Mouse (Mus musculus): ENCODE measurements around the gene Vmn1r40.

Vmn1r40 gene

DNA sequence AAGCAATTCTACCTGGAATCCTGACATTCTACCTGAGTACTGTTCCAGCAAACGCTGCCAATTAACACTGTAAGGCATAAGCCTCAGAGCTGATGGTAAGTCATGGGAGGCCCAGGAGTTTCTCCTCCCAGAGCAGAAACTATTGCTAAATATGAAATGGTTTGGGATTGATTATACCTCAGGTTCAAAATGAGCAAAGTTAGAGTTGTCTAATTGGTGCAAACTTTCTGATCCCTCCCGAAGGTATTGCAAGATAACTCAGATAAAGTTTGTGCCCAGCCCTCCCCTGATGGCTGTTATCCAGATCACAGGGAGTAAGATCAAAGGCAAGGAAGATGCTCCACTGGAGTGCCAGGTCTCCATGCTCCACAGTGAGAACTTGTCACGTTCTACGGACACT is at the start of gene Vmn1r40:
TSS of gene Vmn1r40 (plus strand) at position 301 of the 400 bp plus-strand sequence.
- no peak for DNase-seq (ENCODE audit: low spot score in 2 of 2)

DNA sequence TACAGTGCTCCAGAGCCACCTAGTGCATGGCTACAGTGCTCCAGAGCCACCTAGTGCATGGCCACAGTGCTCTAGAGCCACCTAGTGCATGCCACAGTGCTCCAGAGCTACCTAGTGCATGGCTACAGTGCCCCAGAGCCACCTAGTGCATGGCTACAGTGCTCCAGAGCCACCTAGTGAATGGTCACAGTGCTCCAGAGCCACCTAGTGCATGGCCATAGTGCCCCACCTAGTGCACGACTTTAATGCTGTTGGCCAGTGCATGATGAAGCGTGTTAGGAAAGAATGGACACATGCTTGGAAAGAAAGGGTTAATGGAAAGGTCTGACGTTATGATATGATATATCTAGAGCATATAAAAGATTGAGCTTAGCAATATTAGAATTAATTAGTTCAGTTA is 49.0 kb upstream of the Vmn1r40 start:
- no peak for DNase-seq (ENCODE audit: low spot score in 2 of 2)

- no peak for DNase-seq (ENCODE audit: low spot score in 2 of 2)
Observed at GRCm38 (mm10) chr6:89658931-89659330, 48.4 kb upstream of the Vmn1r40 start.

DNA sequence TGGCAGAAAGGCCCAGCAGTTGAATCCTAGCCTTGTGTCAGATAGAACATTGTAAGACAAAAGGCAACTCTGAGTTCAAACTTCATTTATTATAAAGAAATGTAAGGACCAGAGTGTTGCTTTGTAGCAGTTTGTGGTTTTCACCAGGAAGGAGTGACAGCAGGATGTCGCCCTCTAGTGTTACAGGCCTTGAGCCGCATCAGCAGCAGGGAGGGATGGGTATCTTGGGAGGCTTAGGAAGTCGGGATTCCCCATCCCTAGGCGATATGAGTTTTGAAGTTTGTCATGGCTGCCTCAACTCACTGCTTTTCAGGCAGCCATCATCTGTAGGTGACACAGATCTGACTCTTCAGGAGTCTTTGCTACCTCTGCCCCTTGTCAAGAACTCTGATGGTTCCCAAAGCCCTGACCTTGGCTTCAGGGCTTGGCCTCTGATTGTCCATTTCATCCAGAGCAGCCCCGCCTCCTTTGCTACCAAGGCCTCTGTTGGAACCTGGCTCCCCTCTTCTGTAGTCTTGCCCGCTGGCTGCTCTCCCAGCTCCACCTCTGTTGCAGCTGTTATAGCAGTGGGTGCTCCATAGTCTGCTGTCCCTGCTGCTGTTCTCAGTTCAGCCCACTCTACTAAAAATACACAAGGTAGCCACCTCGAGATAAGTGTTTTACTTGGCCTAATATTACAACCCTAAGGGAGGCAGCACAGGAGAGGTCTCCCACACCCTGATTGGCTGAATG is 47.5 kb upstream of the Vmn1r40 start:
- DNase-seq (ENCODE audit: low spot score in 2 of 2), result no peak

DNA sequence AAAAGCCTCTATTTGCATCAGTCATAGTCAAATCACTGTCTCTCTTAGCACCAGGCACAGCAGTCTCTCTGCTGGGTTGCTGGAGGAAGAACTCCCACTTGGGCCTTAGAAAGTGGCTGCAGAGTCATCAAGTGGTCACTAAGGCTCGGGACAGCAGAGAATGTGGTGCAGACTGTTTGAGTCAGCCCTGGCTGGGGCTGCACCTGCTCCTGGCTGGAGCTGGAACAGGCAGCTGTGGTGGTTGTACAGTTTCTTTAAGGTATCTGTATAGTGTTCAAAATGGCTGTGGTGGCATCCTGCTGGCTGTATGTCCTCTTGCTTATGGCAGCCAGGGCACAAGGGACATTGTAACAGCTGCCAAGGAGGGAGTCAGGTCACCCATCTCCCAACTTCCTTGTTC is 46.9 kb upstream of the Vmn1r40 start:
- DNase-seq (ENCODE audit: low spot score in 2 of 2), result no peak

DNA sequence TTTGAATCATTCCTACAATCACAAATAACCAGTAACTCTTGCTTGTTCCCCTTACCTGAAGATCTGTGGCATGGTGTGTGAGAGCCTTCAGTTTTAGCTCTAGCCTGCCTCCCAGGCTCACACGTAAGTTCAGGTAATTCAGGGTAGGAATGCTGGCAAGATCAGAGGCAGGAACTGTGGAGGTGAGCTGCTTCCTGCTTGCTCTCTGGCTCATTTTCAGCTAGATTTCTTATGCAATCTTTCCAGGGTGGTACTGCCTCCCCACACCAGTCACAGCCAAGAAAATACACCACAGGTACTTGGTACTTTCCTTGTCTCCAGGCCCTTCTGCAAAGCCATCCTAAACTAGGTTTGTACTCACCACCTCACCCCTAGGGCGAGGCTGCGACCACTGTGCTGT is 44.8 kb upstream of the Vmn1r40 start:
- DNase-seq (ENCODE audit: low spot score in 2 of 2), result no peak

DNA sequence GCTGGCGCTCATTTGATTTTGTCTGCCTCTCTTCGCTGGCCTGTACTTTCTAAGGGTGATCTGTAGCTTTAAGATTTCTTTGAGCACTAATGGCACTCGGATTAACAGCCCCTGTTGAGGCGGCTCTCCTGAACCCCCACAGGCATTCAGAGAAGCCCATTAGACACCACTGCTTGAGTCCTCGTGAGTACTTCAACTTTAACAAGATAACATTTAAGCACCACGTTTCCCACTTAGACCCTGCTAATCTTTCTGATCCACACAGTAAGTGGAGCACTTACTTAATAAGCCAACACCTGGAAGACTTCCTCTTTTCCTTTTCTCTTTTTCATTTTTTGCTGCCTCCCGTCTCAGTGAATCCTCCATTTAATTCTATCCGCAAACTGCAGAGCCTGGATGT is 42.2 kb upstream of the Vmn1r40 start:
- DNase-seq (ENCODE audit: low spot score in 2 of 2), result no peak

DNA sequence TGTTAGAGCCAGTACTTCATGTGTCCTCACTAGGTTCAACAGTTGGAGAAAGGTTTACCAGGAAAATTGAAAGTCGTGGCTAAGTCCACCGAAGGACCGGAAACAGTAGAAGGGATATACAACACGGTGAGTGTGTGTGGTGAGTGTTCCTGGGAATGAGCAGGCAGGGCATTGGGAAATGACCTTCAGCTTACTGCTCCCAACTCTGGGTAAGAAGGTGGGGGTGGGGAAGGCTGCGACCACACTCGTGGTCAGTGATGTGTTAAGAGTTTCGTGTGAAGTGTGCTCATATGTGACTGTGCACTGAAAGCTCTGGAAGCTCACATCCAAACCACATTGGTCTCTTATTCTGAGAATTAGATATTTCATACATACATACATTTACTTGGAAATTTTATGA is 41.7 kb upstream of the Vmn1r40 start:
- no peak for DNase-seq (ENCODE audit: low spot score in 2 of 2)

DNA sequence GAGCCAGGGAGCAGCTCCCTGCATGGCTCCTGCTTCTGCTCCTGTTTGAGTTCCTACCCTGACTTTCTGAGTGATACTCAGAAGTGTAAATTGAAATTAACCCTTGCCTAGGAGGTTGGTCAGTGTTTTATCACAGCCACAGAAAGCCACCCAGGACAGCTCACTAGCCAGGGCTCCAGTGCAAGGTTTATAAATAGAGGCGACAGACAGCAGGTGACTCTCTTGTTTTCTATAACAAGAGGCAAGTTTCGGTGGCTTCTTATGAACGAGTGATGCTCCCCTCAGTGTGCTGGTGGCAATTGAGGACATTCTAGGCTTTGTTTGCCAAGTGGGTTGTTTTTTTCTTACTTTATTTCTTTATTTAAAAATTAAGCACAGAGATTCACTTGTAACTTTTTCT is 40.4 kb upstream of the Vmn1r40 start:
- DNase-seq (ENCODE audit: low spot score in 2 of 2), result no peak

DNA sequence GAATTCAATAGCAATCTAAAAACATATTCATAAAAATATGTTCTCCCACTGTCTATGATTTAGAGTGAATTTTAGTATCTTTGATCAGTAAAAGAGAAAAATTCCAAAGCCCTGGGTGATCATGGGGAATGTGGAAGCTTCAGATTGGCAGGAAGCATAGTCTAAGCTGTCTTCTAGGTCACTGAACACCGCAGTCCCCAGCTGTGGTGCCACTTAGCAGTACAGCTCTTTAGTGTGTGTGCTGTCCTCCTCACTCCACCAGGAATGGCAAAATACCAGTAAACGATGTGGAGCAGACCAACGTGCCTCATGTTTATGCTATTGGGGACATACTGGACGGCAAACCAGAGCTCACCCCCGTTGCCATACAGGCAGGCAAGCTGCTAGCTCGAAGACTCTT is 37.8 kb upstream of the Vmn1r40 start:
- no peak for DNase-seq (ENCODE audit: low spot score in 2 of 2)

DNA sequence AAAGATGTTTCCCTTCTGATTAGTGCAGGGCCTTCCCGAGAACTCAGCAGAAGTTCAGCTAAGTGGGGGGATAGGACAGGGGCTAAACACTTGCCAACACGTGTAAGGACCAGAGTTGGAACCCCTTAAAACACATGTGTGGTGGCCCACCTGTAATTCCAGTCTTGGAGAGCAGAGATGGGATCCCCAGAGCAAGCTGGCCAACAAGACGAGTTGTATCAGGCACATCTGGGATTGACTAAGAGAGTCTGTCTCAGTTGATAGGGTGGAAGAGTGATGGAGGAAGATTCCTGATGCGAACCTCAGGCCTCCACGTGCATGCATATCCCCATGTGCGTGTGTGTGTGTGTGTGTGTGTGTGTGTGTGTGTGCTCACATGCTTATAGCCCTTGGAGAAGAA is 35.9 kb upstream of the Vmn1r40 start:
- DNase-seq (ENCODE audit: low spot score in 2 of 2), result no peak

DNA sequence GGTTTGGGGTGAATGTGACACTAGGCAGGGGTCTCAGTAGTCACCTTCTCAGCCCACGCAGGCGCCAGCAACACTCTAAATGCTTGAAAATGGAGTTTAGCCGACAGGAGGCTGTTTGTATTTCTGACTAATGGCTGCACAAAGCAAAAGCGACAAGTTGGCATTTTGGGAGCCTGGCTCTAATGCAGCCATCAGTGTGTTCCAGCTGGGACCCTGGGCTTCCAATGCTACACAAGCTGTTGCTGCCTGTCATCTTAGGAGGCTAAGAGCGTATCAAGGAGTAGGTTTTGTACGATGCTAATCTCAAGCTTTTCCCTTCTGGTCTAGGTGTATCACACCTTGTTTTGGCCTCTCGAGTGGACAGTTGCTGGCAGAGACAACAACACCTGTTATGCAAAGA is 34.7 kb upstream of the Vmn1r40 start:
- DNase-seq (ENCODE audit: low spot score in 2 of 2), result no peak

DNA sequence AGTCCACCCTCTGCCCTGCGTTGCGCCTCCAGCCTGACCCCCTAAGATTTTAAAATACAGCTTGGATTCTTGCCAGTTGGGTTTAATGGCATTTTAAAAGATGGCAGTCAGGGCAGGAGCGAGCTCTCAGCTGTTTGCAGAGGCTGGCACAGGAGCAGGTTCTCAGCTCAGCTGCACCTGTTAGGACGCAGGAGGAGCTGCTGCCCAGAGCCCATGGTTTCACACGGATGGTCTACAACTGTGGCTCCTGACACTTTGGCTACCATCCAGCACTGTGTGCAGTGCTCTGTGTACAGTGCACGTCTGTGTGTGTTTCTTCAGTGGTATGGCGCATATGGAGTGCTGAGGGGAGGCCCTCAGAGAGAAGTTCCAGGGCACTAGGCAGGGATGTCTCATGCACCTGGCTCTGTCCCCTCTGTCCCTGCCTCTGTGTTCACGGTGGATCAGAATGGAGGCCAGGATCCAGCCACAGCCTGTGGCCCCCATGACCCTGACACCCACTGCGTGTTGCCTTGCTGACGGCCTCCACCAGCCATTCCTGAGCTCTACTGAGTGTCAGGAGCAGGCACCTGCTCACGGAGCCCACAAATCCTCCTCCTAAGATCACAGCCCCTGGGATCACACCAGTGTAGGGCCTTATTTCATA is 34.1 kb upstream of the Vmn1r40 start:
- no peak for DNase-seq (ENCODE audit: low spot score in 2 of 2)

DNA sequence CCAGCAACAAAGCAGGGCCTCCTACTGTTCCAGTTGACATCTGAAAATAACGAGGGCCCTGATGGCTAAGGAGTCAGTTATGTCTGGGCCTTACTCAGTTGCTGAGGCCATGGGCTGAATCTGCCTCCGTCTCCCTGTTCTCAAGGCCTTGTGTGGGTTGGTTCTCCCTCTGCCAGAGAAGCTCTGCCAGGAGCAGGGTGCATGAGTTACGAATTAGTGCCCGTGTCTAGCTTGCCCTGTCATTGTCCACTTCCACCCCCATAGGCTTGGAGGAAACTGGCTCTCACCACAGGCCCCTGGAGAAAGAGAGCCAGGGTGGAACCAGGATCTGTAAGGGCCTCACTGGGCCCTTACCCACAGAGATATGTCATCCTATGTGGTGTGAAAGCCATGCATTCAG is 28.8 kb upstream of the Vmn1r40 start:
- no peak for DNase-seq (ENCODE audit: low spot score in 2 of 2)

DNA sequence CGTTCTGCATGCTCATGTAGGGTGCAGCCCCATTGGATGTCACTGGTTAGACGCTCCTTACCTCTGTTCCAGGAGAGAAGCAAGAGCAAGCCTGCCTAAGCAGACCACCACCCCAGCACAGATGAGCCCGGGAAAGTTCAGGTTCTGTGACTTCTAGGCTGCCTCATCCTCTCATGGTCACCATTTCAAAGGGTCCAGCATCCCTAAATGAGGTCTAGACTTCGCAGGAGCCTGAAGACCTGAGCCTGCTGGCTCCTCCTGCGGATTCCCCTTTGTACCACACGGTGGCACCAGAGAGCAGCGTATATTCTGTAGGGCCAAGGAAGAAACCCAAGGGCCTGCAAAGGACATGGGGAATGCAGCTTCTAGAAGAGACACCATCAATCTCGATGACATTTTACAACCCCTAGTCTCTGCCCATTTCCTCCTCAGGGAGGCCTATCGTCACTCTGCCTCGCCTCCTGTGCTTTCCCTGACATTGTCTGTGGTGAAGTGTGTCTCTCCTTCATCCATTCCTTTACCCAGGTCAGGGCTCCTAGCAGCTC is 28.0 kb upstream of the Vmn1r40 start:
- peak; percentile 47 to 57 for DNase-seq (ENCODE audit: low spot score in 2 of 2)

GRCm38 (mm10) chr6:89680155-89680554 is 27.2 kb upstream of the Vmn1r40 start:
- peak; percentile 76 to 81 for DNase-seq (ENCODE audit: low spot score in 2 of 2)

- no peak for DNase-seq (ENCODE audit: low spot score in 2 of 2)
Observed at GRCm38 (mm10) chr6:89684231-89684630, 23.1 kb upstream of the Vmn1r40 start.

DNA sequence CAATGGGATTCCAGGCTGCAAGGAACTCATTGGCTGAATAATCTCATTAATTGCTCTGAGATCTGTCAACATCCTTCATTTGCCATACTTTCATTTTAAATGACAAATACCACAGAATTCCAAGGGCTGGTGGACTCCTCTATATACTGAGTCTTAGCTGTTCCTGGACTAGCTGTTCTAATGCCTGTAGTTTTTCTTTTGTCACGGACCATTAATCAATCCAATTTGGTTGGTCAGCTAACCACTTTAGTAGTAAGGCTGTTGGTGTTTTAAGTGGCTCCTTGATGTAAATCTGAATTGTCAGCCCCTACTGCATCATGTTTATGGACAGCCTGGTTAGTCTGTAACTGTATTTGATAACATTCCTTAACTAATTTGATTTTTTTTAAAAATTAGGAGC is 20.2 kb upstream of the Vmn1r40 start:
- DNase-seq (ENCODE audit: low spot score in 2 of 2), result no peak

DNA sequence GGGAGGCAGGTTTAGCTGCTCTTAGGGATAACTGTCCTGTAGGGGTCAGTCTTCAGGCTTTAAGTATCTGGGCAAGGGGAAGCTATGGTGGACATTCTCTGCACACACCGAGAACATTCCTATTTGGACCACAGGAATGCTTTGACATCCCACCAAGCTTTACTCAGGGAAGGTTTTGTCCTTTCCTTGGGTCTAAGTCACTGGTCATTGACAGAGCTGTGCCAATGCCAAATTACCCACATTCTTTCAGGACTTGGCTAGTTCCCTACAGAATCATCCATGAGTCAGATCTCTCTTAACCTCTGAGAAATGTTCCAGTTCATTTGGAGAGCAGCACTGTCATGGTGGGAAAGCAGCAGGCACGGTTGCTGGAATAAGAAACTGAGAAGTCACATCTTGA is 716 bp upstream of the Vmn1r40 start:
- no peak for DNase-seq (ENCODE audit: low spot score in 2 of 2)

GRCm38 (mm10) chr6:89718051-89718450 is 10.7 kb downstream of the Vmn1r40 start:
- DNase-seq (ENCODE audit: low spot score in 2 of 2), result no peak

- no peak for DNase-seq (ENCODE audit: low spot score in 2 of 2)
Observed at GRCm38 (mm10) chr6:89740466-89740865, 33.1 kb downstream of the Vmn1r40 start, which contains the start of gene Vmn1r41. Gene Vmn1r41 (plus strand): TSS chr6:89740766.

DNA sequence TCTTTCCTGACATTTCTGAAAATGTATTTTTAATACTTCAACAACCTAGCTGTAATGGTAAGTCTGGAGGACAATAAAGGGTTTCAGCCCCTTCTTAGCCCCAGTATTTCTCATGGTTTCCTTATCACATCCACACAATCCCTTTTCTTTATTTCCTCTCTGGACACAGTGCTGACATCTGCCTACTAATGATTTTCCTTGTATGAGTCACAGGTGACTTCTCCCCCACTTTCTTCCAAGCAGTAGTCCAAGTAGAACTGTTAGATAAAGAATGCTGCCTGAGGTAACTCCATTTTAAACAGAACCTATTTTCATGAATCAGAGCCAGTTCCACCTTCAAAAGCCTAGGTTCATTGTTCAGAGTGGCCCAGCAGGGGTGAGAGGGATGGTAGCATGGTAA is 35.5 kb downstream of the Vmn1r40 start:
- DNase-seq (ENCODE audit: low spot score in 2 of 2), result no peak
